In the genomic region with DNA sequence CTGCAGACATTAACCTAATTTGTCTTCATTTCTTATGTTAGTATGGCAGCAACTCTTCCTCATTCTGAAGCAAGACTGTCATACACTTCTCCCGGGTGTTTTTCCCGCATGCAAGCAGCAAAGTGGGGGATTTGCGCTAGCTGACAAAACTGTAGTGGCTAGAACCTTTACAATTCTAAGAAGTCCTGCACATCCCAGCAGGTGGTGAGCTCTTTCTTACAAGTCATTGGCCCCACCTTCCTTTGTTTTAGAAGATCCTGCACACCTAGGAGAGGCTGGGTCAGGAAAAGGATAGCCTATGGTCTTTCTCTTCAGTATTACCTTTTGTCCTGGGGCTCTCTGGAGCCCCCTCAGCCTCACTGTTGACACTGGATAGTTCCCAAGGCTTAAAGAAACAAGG, we compare ENCODE assay signal across 15 mouse cellular contexts.
A peak's percentile ranks its signal among the peaks of the same experiment; 100 is the strongest.
DNase-seq lines count a peak whose midpoint lies in the region; ATAC-seq and TF ChIP-seq lines count a peak whose summit lies in the region.
"Had no signal": no experiment of that assay in that cellular context is flagged by ENCODE, and none has a peak within 500 bp of the region (broad histone marks: within the 10 kb centered on the region; RNA-seq: fewer than 3 reads in every experiment).

No protein-coding gene starts in this region.

- no peak overlapping the region for H3K9ac ChIP-seq in ES-Bruce4 (ENCODE audit: low read depth, poor library complexity, severe bottlenecking)
- H3K9ac ChIP-seq in stomach, embryonic 16.5 days (ENCODE audit: low read length), result no peak overlapping the region
- H3K9ac ChIP-seq: embryonic facial prominence, embryonic 12.5 days; forebrain, embryonic 12.5 days; forebrain, embryonic 15.5 days; hindbrain, embryonic 12.5 days; intestine, embryonic 15.5 days had no signal

- H3K4me2 ChIP-seq in stomach, embryonic 16.5 days (ENCODE audit: low read depth, low read length), result no peak overlapping the region
- H3K4me2 ChIP-seq: embryonic facial prominence, embryonic 12.5 days; forebrain, embryonic 12.5 days; forebrain, embryonic 15.5 days; heart, embryonic 11.5 days; hindbrain, embryonic 12.5 days; intestine, embryonic 15.5 days had no signal

- ATAC-seq in stomach, embryonic 16.5 days (ENCODE audit: insufficient read depth, low FRiP score), result no peak
- ATAC-seq: CD4-positive, CD25-positive, alpha-beta regulatory T cell, adult 4 months had no signal

- H3K4me1 ChIP-seq in E14TG2a.4 (replicated peaks; ENCODE audit: low read depth, low read length) (peaks cover 66% of the 10 kb centered on the region), ES-Bruce4 (ENCODE audit: control insufficient read depth, insufficient read depth, low read length) (peaks cover 9% of the 10 kb centered on the region)
- H3K4me1 ChIP-seq in stomach, embryonic 16.5 days (ENCODE audit: control insufficient read depth, insufficient read depth, low read length), result peaks cover 4% of the 10 kb centered on the region; the same call in 1 of the 2 replicates
- H3K4me1 ChIP-seq: embryonic facial prominence, embryonic 12.5 days; forebrain, embryonic 15.5 days; hindbrain, embryonic 12.5 days had no signal

- peaks cover 17% of the 10 kb centered on the region; the same call in 1 of the 2 replicates for H3K36me3 ChIP-seq in E14TG2a.4 (ENCODE audit: insufficient read depth, low read length)
- H3K36me3 ChIP-seq in ES-Bruce4 (ENCODE audit: control insufficient read depth, insufficient read depth, low read length, poor library complexity, severe bottlenecking), result peaks cover 3% of the 10 kb centered on the region
- H3K36me3 ChIP-seq in stomach, embryonic 16.5 days (ENCODE audit: control insufficient read depth, insufficient read depth, low read length), result no peaks in the 10 kb centered on the region
- H3K36me3 ChIP-seq: embryonic facial prominence, embryonic 12.5 days; forebrain, embryonic 12.5 days; forebrain, embryonic 15.5 days; hindbrain, embryonic 12.5 days; intestine, embryonic 15.5 days had no signal

- TF ChIP-seq POLR2A in ES-Bruce4 (IDR thresholded peaks at IDR 0.05; ENCODE audit: insufficient read depth, low read length), result no peak

- peaks cover 16% of the 10 kb centered on the region for H3K9me3 ChIP-seq in E14TG2a.4 (ENCODE audit: low read length)
- no peaks in the 10 kb centered on the region for H3K9me3 ChIP-seq in ES-Bruce4 (replicated peaks; ENCODE audit: control insufficient read depth, insufficient read depth, low read length, poor library complexity, severe bottlenecking)
- H3K9me3 ChIP-seq in stomach, embryonic 16.5 days (replicated peaks; ENCODE audit: control insufficient read depth, low read length), result no peaks in the 10 kb centered on the region
- H3K9me3 ChIP-seq: embryonic facial prominence, embryonic 12.5 days; forebrain, embryonic 12.5 days; forebrain, embryonic 15.5 days; hindbrain, embryonic 12.5 days; intestine, embryonic 15.5 days had no signal

- H3K27ac ChIP-seq in ES-Bruce4 (ENCODE audit: insufficient read depth, low read length), result peak overlapping the region; percentile 92
- peak overlapping the region; percentile 19; the same call in 1 of the 2 replicates for H3K27ac ChIP-seq in stomach, embryonic 16.5 days (ENCODE audit: low read length)
- H3K27ac ChIP-seq: embryonic facial prominence, embryonic 12.5 days; forebrain, embryonic 12.5 days; forebrain, embryonic 15.5 days; gastrocnemius, adult 2 months; hindbrain, embryonic 12.5 days; intestine, embryonic 15.5 days had no signal

- H3K27me3 ChIP-seq in E14TG2a.4 (ENCODE audit: insufficient read depth, low read length) (no peaks in the 10 kb centered on the region; the same call in 1 of the 2 replicates), ES-Bruce4 (ENCODE audit: control insufficient read depth, insufficient read depth, low read length, poor library complexity, severe bottlenecking) (no peaks in the 10 kb centered on the region)
- H3K27me3 ChIP-seq in stomach, embryonic 16.5 days (ENCODE audit: control insufficient read depth, insufficient read depth, low read length), result no peaks in the 10 kb centered on the region
- H3K27me3 ChIP-seq: forebrain, embryonic 15.5 days; hindbrain, embryonic 12.5 days; intestine, embryonic 15.5 days had no signal

- WGBS in stomach, embryonic 16.5 days, result 44% methylated on average over 3 of the region's 3 CpGs

- peak; percentile 69; the same call in 1 of the 2 replicates for TF ChIP-seq EP300 in ES-Bruce4 (IDR thresholded peaks at IDR 0.05; ENCODE audit: insufficient read depth, low read depth, low read length)

- peak overlapping the region; percentile 23; the same call in 1 of the 2 replicates for H3K4me3 ChIP-seq in E14TG2a.4 (replicated peaks; ENCODE audit: low read length)
- H3K4me3 ChIP-seq in ES-Bruce4 (ENCODE audit: low read depth, low read length), result no peak overlapping the region
- no peak overlapping the region for H3K4me3 ChIP-seq in stomach, embryonic 16.5 days (replicated peaks; ENCODE audit: low read length)
- H3K4me3 ChIP-seq: embryonic facial prominence, embryonic 12.5 days; erythroblast, embryonic 14.5 days; forebrain, embryonic 12.5 days; forebrain, embryonic 15.5 days; gastrocnemius, adult 2 months; hindbrain, embryonic 12.5 days; intestine, embryonic 15.5 days had no signal

- TF ChIP-seq CTCF in E14TG2a.4 (conservative IDR thresholded peaks at IDR 0.05; ENCODE audit: low read length), result no peak
- no peak for TF ChIP-seq CTCF in ES-Bruce4 (IDR thresholded peaks at IDR 0.05; ENCODE audit: low read depth, low read length)

- DNase-seq in R1 (ENCODE audit: low read depth, low spot score), result peak; percentile 95
- no peak for DNase-seq in cerebellum, adult 9-10 months
- DNase-seq in frontal cortex, postnatal 25 days (ENCODE audit: low spot score in 2 of 2), result no peak
